Mouse (Mus musculus): ENCODE results near the gene Rmnd5a. TPM values are rescaled to one million over a fixed set of nuclear protein-coding genes. Genes with fewer than 3 reads are reported as not detected.

Gene Rmnd5a
- total and polyA plus RNA-seq, 3 experiments = 23.4 to 40.6 (median 23.5) TPM

DNA sequence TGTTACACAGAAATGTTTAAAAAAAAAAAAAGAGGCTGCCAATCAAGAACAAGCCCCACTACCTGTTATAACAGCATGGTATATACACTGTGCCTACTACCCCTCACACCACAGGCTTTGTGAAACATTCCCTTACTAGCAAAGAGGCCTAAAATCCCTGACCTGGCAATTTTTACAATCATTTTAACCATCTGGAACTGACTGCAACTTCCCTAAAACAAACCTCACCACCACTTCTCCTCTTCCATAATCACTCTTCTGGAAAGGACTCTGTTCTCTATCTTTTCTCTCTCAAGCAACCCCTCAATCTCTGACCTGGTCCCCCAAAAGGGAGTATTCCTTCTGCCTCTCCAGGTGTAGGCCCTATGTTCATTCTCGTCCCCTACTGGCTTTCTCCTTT is 2.4 kb downstream of the Rmnd5a start:
- H3K4me1 ChIP-seq (ENCODE audit: control insufficient read depth in 1 of 2, insufficient read depth in 2 of 2) = peaks cover 2 to 23% of the 10 kb centered on the region in 2 experiments; a peak in 3 of 4 replicates
- no peaks in the 10 kb centered on the region for H3K27me3 ChIP-seq (replicated peaks)
- dilution Hi-C loops (cut with MboI; ENCODE audit: extremely low pct_ligation_motif_present, extremely low pct_unique_long_range_greater_than_20kb, low sequenced_read_pairs) = no loop called here
- H3K9me3 ChIP-seq (replicated peaks; ENCODE audit: low read length) = peaks cover under 1% of the 10 kb centered on the region
- H3K27ac ChIP-seq (ENCODE audit: insufficient read depth, low read depth) = no peak overlapping the region
- H3K4me3 ChIP-seq (replicated peaks in 1 of 3; ENCODE audit: low read depth in 2 of 3, low read length in 2 of 3, poor library complexity in 1 of 3) = no peak overlapping the region
- H3K79me2 ChIP-seq (replicated peaks; ENCODE audit: control insufficient read depth, extremely low read depth, insufficient read depth, poor library complexity, severe bottlenecking) = peaks cover 35% of the 10 kb centered on the region
- in situ Hi-C loops (cut with MboI; ENCODE audit: low pct_ligation_motif_present, low pct_unique_long_range_greater_than_20kb, low sequenced_read_pairs) = loop anchor here (25.0 kb wide), 1 partner anchor 374 kb away; no protein-coding TSS in a partner anchor
- DNase-seq (ENCODE audit: extremely low read depth) = no peak
- H3K9ac ChIP-seq (ENCODE audit: insufficient read depth, low read depth) = no peak overlapping the region
- no peaks in the 10 kb centered on the region for H3K36me3 ChIP-seq (replicated peaks in 1 of 2; ENCODE audit: control insufficient read depth in 1 of 2, insufficient read depth in 1 of 2, low read length in 1 of 2)
- TF ChIP-seq MAX (IDR thresholded peaks at IDR 0.05; ENCODE audit: low read length) = no peak
- no peak for TF ChIP-seq BHLHE40 (IDR thresholded peaks at IDR 0.05; ENCODE audit: low read depth, low read length)
- TF ChIP-seq MAFK (IDR thresholded peaks at IDR 0.05; ENCODE audit: insufficient replicate concordance, low read length) = peak; percentile 84
- no peak for TF ChIP-seq IRF4 (IDR thresholded peaks at IDR 0.05; ENCODE audit: low read depth, low read length)
- no peak for TF ChIP-seq TBP (conservative IDR thresholded peaks at IDR 0.05; ENCODE audit: low read depth, low read length)
- peak overlapping the region; percentile 40 for H3K4me2 ChIP-seq (ENCODE audit: insufficient read depth, low read depth, poor library complexity, severe bottlenecking)

DNA sequence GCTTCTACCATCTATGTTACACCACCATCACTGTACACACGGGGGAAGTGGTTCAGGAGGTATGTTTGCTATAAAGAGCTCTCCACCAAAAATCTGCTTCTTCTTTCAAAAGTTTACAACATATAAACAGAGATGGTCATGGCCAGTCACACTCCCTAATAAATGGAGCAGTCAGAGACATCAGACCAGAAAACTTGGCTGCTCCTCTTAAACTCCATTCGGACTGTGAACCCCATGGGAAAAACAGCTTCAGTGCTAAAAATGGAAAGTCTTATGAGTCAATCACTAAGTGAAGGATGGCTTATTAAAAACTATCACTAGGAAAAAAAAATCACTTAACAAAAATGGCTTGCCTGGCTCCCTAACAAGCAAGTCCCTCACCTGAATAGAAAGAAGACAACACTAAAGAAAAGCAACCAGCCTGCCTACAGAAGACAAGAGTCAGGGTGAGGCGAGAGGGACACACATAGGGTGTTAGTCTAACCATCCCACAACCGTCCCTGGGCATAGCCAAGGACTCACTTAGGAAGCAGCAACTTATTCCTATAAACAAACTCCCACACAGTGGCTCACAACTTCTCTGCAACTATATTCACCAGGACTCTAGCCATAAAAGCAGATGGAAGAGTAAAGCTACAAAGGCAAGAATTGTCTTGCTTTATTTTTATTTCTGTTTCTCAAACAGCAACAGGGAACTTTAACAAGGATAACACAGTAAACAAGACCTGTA is 12.3 kb downstream of the Rmnd5a start:
- dilution Hi-C loops (cut with MboI; ENCODE audit: extremely low pct_ligation_motif_present, extremely low pct_unique_long_range_greater_than_20kb, low sequenced_read_pairs) = no loop called here
- Histone ChIP-seq H3K4me3 (replicated peaks in 1 of 3; ENCODE audit: low read depth in 2 of 3, low read length in 2 of 3, poor library complexity in 1 of 3) (no peak overlapping the region), H3K4me2 (ENCODE audit: insufficient read depth, low read depth, poor library complexity, severe bottlenecking) (no peak overlapping the region), H3K4me1 (ENCODE audit: control insufficient read depth in 1 of 2, insufficient read depth in 2 of 2) (peaks cover 0 to 6% of the 10 kb centered on the region in 2 experiments; a peak in 3 of 4 replicates), H3K9ac (ENCODE audit: insufficient read depth, low read depth) (no peak overlapping the region), H3K27ac (ENCODE audit: insufficient read depth, low read depth) (no peak overlapping the region), H3K36me3 (replicated peaks in 1 of 2; ENCODE audit: control insufficient read depth in 1 of 2, insufficient read depth in 1 of 2, low read length in 1 of 2) (peaks cover 0 to 36% of the 10 kb centered on the region in 2 experiments), H3K9me3 (replicated peaks; ENCODE audit: low read length) (no peaks in the 10 kb centered on the region), H3K27me3 (replicated peaks) (no peaks in the 10 kb centered on the region), H3K79me2 (replicated peaks; ENCODE audit: control insufficient read depth, extremely low read depth, insufficient read depth, poor library complexity, severe bottlenecking) (peaks cover 9% of the 10 kb centered on the region)
- in situ Hi-C loops (cut with MboI; ENCODE audit: low pct_ligation_motif_present, low pct_unique_long_range_greater_than_20kb, low sequenced_read_pairs) = loop anchor here (25.0 kb wide), 1 partner anchor 384 kb away; no protein-coding TSS in a partner anchor
- no peak for DNase-seq (ENCODE audit: extremely low read depth)
- no peak for TF ChIP-seq MXI1 (IDR thresholded peaks at IDR 0.05; ENCODE audit: low read depth, low read length)
- no peak for TF ChIP-seq ELF1 (IDR thresholded peaks at IDR 0.05; ENCODE audit: low read depth, low read length)
- no peak for TF ChIP-seq NELFE (IDR thresholded peaks at IDR 0.05; ENCODE audit: low read depth, low read length)
- TF ChIP-seq NRF1 (IDR thresholded peaks at IDR 0.05; ENCODE audit: low read depth, low read length) = no peak
- TF ChIP-seq SMC3 (IDR thresholded peaks at IDR 0.05; ENCODE audit: low read depth, low read length) = no peak
- no peak for TF ChIP-seq SIN3A (IDR thresholded peaks at IDR 0.05; ENCODE audit: low read length)
- no peak for TF ChIP-seq ZMIZ1 (IDR thresholded peaks at IDR 0.05; ENCODE audit: low read depth, low read length)

DNA sequence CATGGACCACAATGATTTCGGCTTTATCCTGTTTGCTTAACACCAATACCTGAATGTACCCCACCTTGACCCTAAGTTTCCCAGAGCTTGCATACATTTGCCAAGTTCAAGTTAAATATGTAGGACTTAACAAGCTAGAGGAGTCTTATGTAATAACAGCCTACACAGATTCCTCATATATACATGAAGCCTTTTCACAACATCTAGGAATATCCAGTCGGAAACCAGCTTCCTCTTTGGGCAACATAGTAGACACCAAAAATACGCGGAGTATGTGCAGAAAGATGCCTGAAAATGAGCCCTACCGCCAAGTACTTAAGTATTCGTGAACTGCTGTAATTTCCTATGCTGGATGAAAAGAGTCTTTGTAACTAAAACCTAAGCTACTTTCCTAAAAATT is 14.8 kb downstream of the Rmnd5a start:
- Histone ChIP-seq H3K4me3 (replicated peaks in 1 of 3; ENCODE audit: low read depth in 2 of 3, low read length in 2 of 3, poor library complexity in 1 of 3) (no peak overlapping the region), H3K4me2 (ENCODE audit: insufficient read depth, low read depth, poor library complexity, severe bottlenecking) (no peak overlapping the region), H3K9me3 (replicated peaks; ENCODE audit: low read length) (no peaks in the 10 kb centered on the region), H3K9ac (ENCODE audit: insufficient read depth, low read depth) (no peak overlapping the region), H3K4me1 (ENCODE audit: control insufficient read depth in 1 of 2, insufficient read depth in 2 of 2) (peaks cover 0 to 6% of the 10 kb centered on the region in 2 experiments; a peak in 3 of 4 replicates), H3K27ac (ENCODE audit: insufficient read depth, low read depth) (no peak overlapping the region), H3K36me3 (replicated peaks in 1 of 2; ENCODE audit: control insufficient read depth in 1 of 2, insufficient read depth in 1 of 2, low read length in 1 of 2) (peaks cover 0 to 50% of the 10 kb centered on the region in 2 experiments), H3K27me3 (replicated peaks) (no peaks in the 10 kb centered on the region), H3K79me2 (replicated peaks; ENCODE audit: control insufficient read depth, extremely low read depth, insufficient read depth, poor library complexity, severe bottlenecking) (no peaks in the 10 kb centered on the region; the same call in 1 of the 2 replicates)
- TF ChIP-seq ZC3H11A (IDR thresholded peaks at IDR 0.05; ENCODE audit: low read depth, low read length) (no peak), UBTF (IDR thresholded peaks at IDR 0.05; ENCODE audit: low read depth, low read length) (no peak), IRF4 (IDR thresholded peaks at IDR 0.05; ENCODE audit: low read depth, low read length) (no peak), MYC (IDR thresholded peaks at IDR 0.05; ENCODE audit: low read depth, low read length) (no peak), MAZ (IDR thresholded peaks at IDR 0.05; ENCODE audit: low read depth, low read length) (no peak), USF2 (conservative IDR thresholded peaks at IDR 0.05; ENCODE audit: low read depth, low read length) (no peak), SIN3A (IDR thresholded peaks at IDR 0.05; ENCODE audit: low read length) (no peak), CHD1 (IDR thresholded peaks at IDR 0.05; ENCODE audit: low read depth, low read length) (no peak), SMC3 (IDR thresholded peaks at IDR 0.05; ENCODE audit: low read depth, low read length) (no peak), EP300 (IDR thresholded peaks at IDR 0.05; ENCODE audit: low read length) (no peak), RAD21 (IDR thresholded peaks at IDR 0.05; ENCODE audit: low read depth, low read length) (no peak), PAX5 (IDR thresholded peaks at IDR 0.05; ENCODE audit: low read length) (no peak)
- no peak for DNase-seq (ENCODE audit: extremely low read depth)
- in situ Hi-C loops (cut with MboI; ENCODE audit: low pct_ligation_motif_present, low pct_unique_long_range_greater_than_20kb, low sequenced_read_pairs) = loop anchor here (25.0 kb wide), 1 partner anchor 387 kb away; no protein-coding TSS in a partner anchor
- dilution Hi-C loops (cut with MboI; ENCODE audit: extremely low pct_ligation_motif_present, extremely low pct_unique_long_range_greater_than_20kb, low sequenced_read_pairs) = no loop called here
